Comparison of ENCODE assay signal across 10 mouse cellular contexts in genomic region chr8:91467881-91468534, GRCm38 (mm10).
"Had no signal": no experiment of that assay in that cellular context is flagged by ENCODE, and none has a peak within 500 bp of the region (broad histone marks: within the 10 kb centered on the region; RNA-seq: fewer than 3 reads in every experiment).

No protein-coding gene starts in this region.

- H3K27ac ChIP-seq: limb, embryonic 12.5 days; liver, embryonic 13.5 days; midbrain, embryonic 13.5 days; stomach, embryonic 15.5 days had no signal

- DNase-seq: layer of hippocampus, adult 9-11 months; layer of hippocampus, postnatal 36 days; liver; liver, embryonic 13.5 days; liver, postnatal 0 days; right cerebral cortex, postnatal 14 days; thymus, postnatal 4 days had no signal

- H3K4me3 ChIP-seq: limb, embryonic 12.5 days; liver, embryonic 13.5 days; midbrain, embryonic 13.5 days; stomach, embryonic 15.5 days had no signal

- H3K4me1 ChIP-seq: limb, embryonic 12.5 days; liver, embryonic 13.5 days; midbrain, embryonic 13.5 days; stomach, embryonic 15.5 days had no signal

- H3K27me3 ChIP-seq: limb, embryonic 12.5 days; liver, embryonic 13.5 days; midbrain, embryonic 13.5 days; stomach, embryonic 15.5 days had no signal

- H3K36me3 ChIP-seq: liver, embryonic 13.5 days; midbrain, embryonic 13.5 days had no signal
